Mouse (Mus musculus) B cell, adult 2 months (primary cell): ENCODE data around the gene Pask.

Source experiments
- DNase-seq, 2 experiments: peaks; one replicate each; pipeline ENCODE4 v3.0.0; 2022

The Pask gene

DNA sequence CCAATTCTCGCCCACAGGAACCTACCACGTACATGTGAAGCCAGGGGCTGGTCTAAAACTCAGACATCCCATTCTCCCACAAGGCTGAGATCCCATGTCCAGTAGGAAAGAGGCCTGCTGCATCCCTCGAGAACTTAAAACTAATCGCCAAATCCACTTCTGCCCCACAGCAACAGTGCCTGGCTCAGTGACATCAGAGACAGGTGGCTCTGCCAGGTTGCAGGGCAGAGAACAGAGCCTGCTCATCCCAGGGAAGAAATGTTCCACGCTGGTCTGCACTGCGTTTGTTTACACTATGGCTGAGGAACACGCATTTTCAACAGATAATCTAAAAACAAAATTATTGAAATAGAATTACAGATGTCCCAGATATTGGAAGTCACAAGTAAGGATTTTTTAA is 66.2 kb downstream of the Pask start:
- DNase-seq: no peak

DNA sequence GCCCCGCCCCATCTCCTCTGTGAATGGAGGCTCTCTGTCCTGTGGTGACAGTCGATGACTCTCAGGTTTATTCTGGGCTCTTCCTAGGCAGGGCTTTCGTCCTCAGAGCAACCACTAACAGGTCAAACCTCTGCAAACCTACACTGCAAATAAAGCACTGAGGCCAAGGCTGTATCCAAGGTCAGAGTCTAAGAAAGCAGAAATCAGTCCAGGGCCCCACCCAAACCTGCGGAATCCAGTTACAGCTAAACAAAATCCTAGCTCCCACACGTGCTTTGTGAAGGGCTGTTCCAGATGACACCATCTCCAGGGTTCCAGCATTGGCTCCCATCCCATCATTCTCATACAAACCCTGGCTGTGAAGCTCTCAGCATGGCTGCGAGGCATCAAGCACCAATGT is 67.7 kb downstream of the Pask start:
- no peak for DNase-seq

DNA sequence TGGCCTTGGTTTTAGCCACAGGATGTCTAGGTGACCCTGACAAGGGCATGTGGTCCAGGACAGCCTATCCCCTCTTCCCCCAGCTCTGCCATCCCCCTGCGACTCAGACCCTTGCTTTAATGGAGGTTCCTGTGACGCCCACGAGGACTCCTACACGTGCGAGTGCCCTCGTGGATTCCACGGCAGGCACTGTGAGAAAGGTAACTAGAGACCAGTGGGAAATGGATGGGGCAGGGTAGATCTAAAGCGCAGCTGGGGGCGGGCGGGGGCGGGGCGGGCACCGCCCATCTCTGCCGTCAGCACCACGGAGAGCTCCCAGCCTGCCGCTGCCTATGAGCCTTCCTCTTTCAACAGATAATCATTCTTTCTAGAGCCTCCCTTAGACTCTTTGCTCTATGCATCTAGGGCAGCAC is 70.9 kb downstream of the Pask start:
- DNase-seq: peak; percentile 31 to 43

DNA sequence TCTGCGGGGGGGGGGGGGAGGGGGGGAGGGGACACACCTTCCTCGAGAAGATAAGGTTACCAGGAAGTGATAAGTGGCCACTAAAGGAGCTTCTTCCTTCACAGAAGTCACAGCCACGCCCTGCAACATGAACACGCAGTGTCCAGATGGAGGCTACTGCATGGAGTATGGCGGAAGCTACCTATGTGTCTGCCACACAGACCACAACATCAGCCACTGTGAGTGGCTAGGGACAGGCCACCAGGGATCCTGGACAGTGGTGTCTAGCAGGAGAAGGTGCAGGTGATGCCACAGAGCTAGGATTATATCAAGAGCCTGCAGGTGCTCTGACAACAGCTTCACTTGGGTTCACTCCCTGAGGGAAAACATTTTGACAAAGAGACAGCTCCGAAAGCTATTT is 71.5 kb downstream of the Pask start:
- no peak for DNase-seq

DNA sequence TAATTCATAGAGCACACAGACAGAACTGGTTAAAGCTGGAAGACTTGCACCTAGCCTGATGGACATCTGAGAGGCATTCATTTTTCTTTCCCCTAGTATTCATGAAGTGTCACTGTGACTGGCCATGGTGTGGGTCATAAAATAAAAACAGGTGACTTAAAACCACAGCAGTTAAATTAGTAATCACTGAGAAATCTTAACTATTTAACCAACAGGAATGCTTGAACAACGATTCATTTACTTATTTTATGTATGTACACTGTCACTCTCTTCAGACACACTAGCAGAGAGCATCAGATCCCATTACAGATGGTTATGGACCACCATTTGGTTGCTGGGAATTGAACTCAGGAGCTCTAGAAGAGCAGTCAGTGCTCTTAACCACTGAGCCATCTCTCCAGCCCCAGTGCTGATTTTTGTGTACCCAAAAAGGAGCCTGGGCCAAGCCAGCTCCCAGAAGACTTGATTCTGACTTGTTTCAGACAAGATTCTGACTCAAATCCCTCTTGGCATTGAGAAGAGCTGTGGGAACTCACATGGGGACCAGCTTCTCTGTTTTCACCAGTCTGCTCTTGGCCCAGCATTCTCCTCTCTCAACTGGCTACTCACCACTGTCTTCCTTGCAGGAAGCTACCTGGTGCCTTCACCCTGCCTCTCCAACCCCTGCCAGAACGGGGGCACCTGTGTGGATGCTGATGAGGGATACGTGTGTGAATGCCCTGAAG is 72.6 kb downstream of the Pask start:
- DNase-seq: no peak

DNA sequence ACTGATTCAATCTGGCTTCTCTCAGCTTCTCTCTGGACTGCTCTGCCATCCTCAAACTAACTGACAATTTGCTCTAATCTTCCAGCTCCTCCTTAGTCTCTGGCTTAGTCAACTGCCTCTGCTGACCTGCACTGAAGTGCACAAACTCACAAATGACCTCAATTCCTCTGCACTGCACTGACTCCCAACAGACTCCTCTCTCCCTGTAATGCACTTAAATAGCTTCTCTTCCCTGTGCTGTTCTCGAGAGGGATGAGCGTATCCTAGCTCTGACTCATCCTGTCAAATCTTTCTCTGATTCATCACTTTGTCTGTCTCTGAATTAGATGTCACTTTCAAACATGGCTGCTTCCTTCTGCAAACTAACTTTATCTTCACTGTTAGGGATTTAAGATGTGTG is 75.0 kb downstream of the Pask start:
- no peak for DNase-seq

DNA sequence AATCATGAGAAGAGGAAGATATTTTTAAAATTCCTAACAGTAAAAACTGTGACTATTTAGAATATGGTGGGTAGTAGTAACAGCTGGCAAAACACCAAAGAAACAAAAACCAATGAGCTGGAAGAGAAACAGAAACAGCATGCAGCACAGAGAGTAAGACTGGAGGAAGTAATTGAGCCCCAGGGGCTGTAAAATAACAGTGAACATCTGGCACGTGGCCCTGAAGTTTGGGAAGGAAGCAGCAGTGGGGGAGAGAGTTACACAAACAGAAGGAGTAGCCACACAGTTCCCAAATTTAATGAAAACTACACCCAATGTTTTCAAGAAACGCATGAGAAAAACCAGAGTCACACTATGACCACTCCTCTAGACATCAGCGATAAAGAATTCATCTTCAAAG is 76.1 kb downstream of the Pask start:
- DNase-seq: no peak
